Mouse (Mus musculus): Measurements from ENCODE around the gene Rrp8. TPM values are rescaled to one million over a fixed set of nuclear protein-coding genes. Genes with fewer than 3 reads are reported as not detected.

Rrp8 gene
- polyA plus RNA-seq (2016; fragmentation: Nextera tagmentation; extraction: Ambion mirVana) = 28.8 and 29.1 TPM in 2 replicates

- Histone ChIP-seq H3K27ac (peak within 1 kb of the TSS; percentile 88), H3K27me3 (replicated peaks) (no peaks in the 10 kb centered on the region), H3K4me2 (peak within 1 kb of the TSS; percentile 93), H3K36me3 (peaks cover 58% of the 10 kb centered on the region), H3K4me1 (peaks cover 66% of the 10 kb centered on the region), H3K4me3 (peak within 1 kb of the TSS; percentile 90), H3K9me3 (replicated peaks) (no peaks in the 10 kb centered on the region), H3K9ac (peak within 1 kb of the TSS; percentile 96)
- peak; percentile 34 for ATAC-seq
- WGBS (ENCODE audit: insufficient replicate concordance) = under 1% methylated on average over 30 of the region's 30 CpGs
Observed at GRCm38 (mm10) chr7:105736911-105737521, at the start of gene Rrp8. Gene Rrp8, minus strand, starts transcription at chr7:105737385.

DNA sequence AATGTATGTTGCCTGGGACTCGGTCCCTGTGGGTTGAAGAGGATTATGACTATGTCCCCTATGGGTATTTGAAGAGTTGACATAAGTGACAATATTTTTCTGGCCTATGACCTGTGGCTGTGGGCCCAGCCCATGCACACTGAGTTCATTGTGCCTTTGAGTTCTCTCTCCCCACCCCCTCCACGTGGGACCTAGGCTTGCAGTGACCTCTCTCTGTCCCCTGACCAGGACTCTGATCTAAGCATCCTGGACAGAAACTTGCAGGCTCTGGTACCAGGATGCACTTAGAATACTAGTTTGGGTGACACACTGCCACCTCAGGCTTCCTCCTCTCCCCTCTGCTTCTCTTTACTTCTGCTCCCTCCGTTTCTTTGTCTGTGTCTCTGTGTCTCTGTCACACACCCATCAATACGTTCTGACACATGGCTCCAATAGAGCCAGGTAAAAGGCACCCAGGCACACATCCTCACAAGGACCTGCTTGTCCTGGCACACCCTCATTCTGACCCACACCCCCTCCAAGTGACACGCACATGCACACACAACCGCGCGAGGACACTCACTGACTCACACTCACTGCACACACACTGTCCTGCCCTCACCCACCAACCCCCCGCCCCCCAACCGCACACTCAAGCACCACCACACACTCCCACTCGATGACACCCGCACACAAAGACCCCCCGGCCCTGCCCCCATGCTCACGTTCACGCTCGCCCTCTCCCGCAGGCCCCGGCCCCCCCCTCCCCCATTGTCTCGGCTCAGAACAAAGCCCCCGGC is 49.5 kb upstream of the Rrp8 start:
- no peaks in the 10 kb centered on the region for H3K9me3 ChIP-seq (replicated peaks)
- peak overlapping the region; percentile 62 for H3K4me2 ChIP-seq
- no peaks in the 10 kb centered on the region for H3K4me1 ChIP-seq
- peaks cover 95% of the 10 kb centered on the region for H3K27me3 ChIP-seq (replicated peaks)
- H3K9ac ChIP-seq = peak overlapping the region; percentile 64
- H3K27ac ChIP-seq = no peak overlapping the region
- peak overlapping the region; percentile 55 for H3K4me3 ChIP-seq
- 15% methylated on average over 20 of the region's 20 CpGs for WGBS (ENCODE audit: insufficient replicate concordance)
- peak; percentile 51 for ATAC-seq
- H3K36me3 ChIP-seq = no peaks in the 10 kb centered on the region

DNA sequence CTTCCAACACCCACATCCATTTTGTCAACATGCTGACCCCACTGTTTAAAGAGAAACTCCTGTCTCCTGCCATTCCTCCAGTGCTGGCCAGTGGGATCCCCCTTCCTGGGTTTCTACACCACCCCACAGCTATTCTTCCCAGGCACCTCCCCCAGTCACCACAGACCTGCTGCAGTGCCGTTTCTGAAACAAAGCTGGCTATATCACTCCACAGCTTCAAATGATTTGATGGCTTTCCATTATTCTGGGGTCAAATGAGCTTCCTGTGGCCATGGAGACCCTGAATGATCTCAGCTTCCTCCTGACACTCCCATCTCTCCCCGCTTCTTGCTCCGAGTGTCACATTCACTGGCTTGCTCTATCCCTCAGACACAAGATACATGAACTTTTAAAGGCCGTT is 47.4 kb upstream of the Rrp8 start:
- H3K4me1 ChIP-seq = peaks cover 2% of the 10 kb centered on the region; the same call in 1 of the 2 replicates
- H3K27me3 ChIP-seq (replicated peaks) = peaks cover 75% of the 10 kb centered on the region
- no peak overlapping the region for H3K4me2 ChIP-seq
- no peak overlapping the region for H3K9ac ChIP-seq
- no peak for ATAC-seq
- H3K36me3 ChIP-seq = no peaks in the 10 kb centered on the region
- WGBS (ENCODE audit: insufficient replicate concordance) = 14% methylated on average over 4 of the region's 4 CpGs
- no peaks in the 10 kb centered on the region for H3K9me3 ChIP-seq (replicated peaks)
- H3K27ac ChIP-seq = no peak overlapping the region
- H3K4me3 ChIP-seq = no peak overlapping the region

DNA sequence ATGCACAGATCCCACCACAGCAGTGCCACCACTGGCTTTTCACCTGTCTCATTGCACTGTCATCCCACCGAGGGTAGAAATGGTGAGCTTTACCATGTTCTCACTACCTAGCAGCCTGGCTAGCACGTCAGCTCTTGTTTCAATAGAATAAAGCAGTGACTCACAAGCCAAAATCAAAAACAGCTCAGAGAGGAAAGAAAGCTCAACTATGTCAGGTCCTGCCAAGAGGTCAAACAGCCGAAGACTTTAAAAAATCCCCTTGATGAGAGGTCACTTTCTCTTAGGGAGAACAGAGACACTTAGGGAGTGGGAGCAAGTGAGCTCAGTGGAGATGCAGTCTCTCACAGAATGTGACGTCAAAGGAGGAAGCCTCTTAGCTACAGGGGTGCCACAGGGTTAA is 46.7 kb upstream of the Rrp8 start:
- Histone ChIP-seq H3K4me2 (no peak overlapping the region), H3K9ac (no peak overlapping the region), H3K27me3 (replicated peaks) (peaks cover 68% of the 10 kb centered on the region), H3K4me1 (peaks cover 9% of the 10 kb centered on the region; the same call in 1 of the 2 replicates), H3K27ac (no peak overlapping the region), H3K4me3 (no peak overlapping the region), H3K9me3 (replicated peaks) (no peaks in the 10 kb centered on the region), H3K36me3 (no peaks in the 10 kb centered on the region)
- ATAC-seq = no peak
- 37% methylated on average over 4 of the region's 4 CpGs for WGBS (ENCODE audit: insufficient replicate concordance)

GRCm38 (mm10) chr7:105778553-105779265 is 41.5 kb upstream of the Rrp8 start:
- no peaks in the 10 kb centered on the region for H3K36me3 ChIP-seq
- H3K9me3 ChIP-seq (replicated peaks) = no peaks in the 10 kb centered on the region
- H3K4me1 ChIP-seq = peaks cover 25% of the 10 kb centered on the region; the same call in 1 of the 2 replicates
- peak overlapping the region; percentile 22 for H3K4me2 ChIP-seq
- ATAC-seq = peak; percentile 66
- no peak overlapping the region for H3K9ac ChIP-seq
- H3K4me3 ChIP-seq = no peak overlapping the region
- WGBS (ENCODE audit: insufficient replicate concordance) = 18% methylated on average over 4 of the region's 4 CpGs
- H3K27ac ChIP-seq = peak overlapping the region; percentile 57
- peaks cover 17% of the 10 kb centered on the region for H3K27me3 ChIP-seq (replicated peaks)

DNA sequence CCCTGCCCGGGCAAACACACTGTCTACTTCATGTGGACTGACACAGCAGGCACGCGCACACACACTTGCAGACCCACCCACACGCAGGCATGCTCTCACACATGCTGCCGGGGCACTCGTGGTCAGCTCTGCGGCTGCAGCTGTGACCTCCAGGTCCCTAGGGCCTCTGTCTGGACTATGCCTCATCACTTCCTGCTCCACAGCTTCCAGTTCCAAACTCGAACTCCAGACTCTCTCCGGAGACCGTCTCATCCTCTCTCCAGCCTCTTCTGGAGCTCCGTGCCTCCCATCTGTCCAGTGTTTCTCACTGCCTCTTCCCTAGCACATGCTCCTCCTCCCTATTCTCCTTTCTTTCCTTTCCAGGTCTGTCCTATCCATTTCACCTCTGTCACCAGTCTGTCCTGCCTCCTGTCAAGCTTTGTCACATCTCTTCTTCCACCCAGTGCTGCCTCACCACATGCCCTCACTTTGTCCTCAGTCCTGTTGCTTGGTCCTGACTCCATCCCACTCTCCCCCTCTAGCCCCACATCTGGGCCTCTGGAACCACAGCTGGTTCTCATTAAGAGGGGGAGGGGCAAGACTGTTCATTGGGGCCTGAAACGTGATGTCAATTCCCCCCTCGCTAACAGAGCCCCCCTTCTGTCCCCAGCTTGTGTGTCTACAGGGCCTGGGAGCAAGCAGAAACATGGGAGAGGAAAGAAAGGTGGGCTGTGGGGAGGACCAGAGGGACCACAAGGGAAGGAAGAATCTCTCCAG is 40.8 kb upstream of the Rrp8 start:
- H3K36me3 ChIP-seq = no peaks in the 10 kb centered on the region
- peak overlapping the region; percentile 22 for H3K4me2 ChIP-seq
- peak overlapping the region; percentile 57 for H3K27ac ChIP-seq
- no peaks in the 10 kb centered on the region for H3K9me3 ChIP-seq (replicated peaks)
- H3K4me3 ChIP-seq = no peak overlapping the region
- no peak overlapping the region for H3K9ac ChIP-seq
- ATAC-seq = peak; percentile 43
- peaks cover 25% of the 10 kb centered on the region; the same call in 1 of the 2 replicates for H3K4me1 ChIP-seq
- 29% methylated on average over 13 of the region's 13 CpGs for WGBS (ENCODE audit: insufficient replicate concordance)
- peaks cover 9% of the 10 kb centered on the region for H3K27me3 ChIP-seq (replicated peaks)

DNA sequence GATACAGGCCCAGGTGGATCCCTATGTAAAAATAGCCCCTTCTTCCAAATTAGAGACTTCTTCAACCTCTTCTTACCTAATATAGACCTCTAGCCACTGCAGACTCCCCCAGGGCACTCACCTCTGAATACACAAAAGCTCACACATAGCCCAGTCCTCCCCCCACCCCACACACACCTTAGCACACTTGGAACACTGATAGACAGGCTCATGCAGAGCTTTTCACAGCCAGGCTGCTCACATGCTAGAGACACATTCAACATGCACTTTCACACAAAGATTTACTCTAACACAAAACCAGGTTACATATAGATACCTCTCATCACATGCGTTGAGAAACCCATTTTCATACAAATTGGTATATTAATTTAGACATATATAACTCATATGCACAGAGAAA is 40.1 kb upstream of the Rrp8 start:
- H3K27ac ChIP-seq = no peak overlapping the region

GRCm38 (mm10) chr7:105776026-105776425 is 38.8 kb upstream of the Rrp8 start:
- no peak for ATAC-seq

More for the DNA sequence above, 40.1 kb upstream of the Rrp8 start:
- H3K9ac ChIP-seq = no peak overlapping the region
- no peak for ATAC-seq
- peaks cover 3% of the 10 kb centered on the region for H3K27me3 ChIP-seq (replicated peaks)
- 66% methylated on average over 1 of the region's 1 CpGs for WGBS (ENCODE audit: insufficient replicate concordance)
- no peak overlapping the region for H3K4me2 ChIP-seq
- H3K9me3 ChIP-seq (replicated peaks) = no peaks in the 10 kb centered on the region
- no peaks in the 10 kb centered on the region for H3K36me3 ChIP-seq
- peaks cover 25% of the 10 kb centered on the region; the same call in 1 of the 2 replicates for H3K4me1 ChIP-seq
- H3K4me3 ChIP-seq = no peak overlapping the region

GRCm38 (mm10) chr7:105774661-105775060 is 37.5 kb upstream of the Rrp8 start:
- 61% methylated on average over 8 of the region's 8 CpGs for WGBS (ENCODE audit: insufficient replicate concordance)
- H3K4me2 ChIP-seq = no peak overlapping the region
- H3K27me3 ChIP-seq (replicated peaks) = no peaks in the 10 kb centered on the region
- no peak overlapping the region for H3K9ac ChIP-seq
- H3K27ac ChIP-seq = no peak overlapping the region
- no peaks in the 10 kb centered on the region for H3K9me3 ChIP-seq (replicated peaks)
- H3K36me3 ChIP-seq = peaks cover 4% of the 10 kb centered on the region; the same call in 1 of the 2 replicates
- H3K4me1 ChIP-seq = peaks cover 34% of the 10 kb centered on the region; the same call in 1 of the 2 replicates
- no peak overlapping the region for H3K4me3 ChIP-seq
- ATAC-seq = no peak

More at GRCm38 (mm10) chr7:105776026-105776425, 38.8 kb upstream of the Rrp8 start:
- no peaks in the 10 kb centered on the region for H3K9me3 ChIP-seq (replicated peaks)
- 67% methylated on average over 2 of the region's 2 CpGs for WGBS (ENCODE audit: insufficient replicate concordance)
- no peak overlapping the region for H3K4me3 ChIP-seq
- H3K9ac ChIP-seq = no peak overlapping the region
- H3K4me1 ChIP-seq = peaks cover 25% of the 10 kb centered on the region; the same call in 1 of the 2 replicates
- H3K36me3 ChIP-seq = peaks cover 4% of the 10 kb centered on the region; the same call in 1 of the 2 replicates
- no peak overlapping the region for H3K4me2 ChIP-seq
- no peaks in the 10 kb centered on the region for H3K27me3 ChIP-seq (replicated peaks)
- H3K27ac ChIP-seq = no peak overlapping the region

GRCm38 (mm10) chr7:105773041-105773440 is 35.9 kb upstream of the Rrp8 start:
- Histone ChIP-seq H3K4me2 (no peak overlapping the region), H3K4me3 (no peak overlapping the region), H3K27me3 (replicated peaks) (no peaks in the 10 kb centered on the region), H3K9ac (no peak overlapping the region), H3K9me3 (replicated peaks) (no peaks in the 10 kb centered on the region), H3K27ac (no peak overlapping the region), H3K36me3 (peaks cover 4% of the 10 kb centered on the region; the same call in 1 of the 2 replicates), H3K4me1 (peaks cover 21% of the 10 kb centered on the region; the same call in 1 of the 2 replicates)
- ATAC-seq = no peak
- 73% methylated on average over 5 of the region's 5 CpGs for WGBS (ENCODE audit: insufficient replicate concordance)

DNA sequence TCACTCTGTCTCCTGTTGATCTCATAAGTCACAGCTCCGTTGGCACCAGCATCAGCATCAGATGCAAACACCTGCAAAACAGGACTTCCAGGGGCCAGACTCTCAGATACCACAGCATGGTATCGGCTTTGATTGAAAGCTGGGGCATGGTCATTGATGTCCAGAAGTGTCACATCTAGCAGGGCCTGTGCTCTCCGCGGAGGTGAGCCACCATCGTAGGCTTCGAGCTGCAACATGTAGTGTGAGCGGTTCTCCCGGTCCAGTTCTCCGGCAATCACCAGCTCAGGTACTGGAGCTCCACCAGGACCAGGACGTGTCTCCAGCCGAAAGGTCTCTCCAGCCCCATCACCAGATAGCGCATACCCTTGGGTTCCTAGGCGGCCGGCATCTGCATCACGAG is 35.1 kb upstream of the Rrp8 start:
- 84% methylated on average over 15 of the region's 15 CpGs for WGBS (ENCODE audit: insufficient replicate concordance)
- Histone ChIP-seq H3K27me3 (replicated peaks) (no peaks in the 10 kb centered on the region), H3K27ac (no peak overlapping the region), H3K36me3 (peaks cover 4% of the 10 kb centered on the region; the same call in 1 of the 2 replicates), H3K9ac (no peak overlapping the region), H3K4me2 (no peak overlapping the region), H3K4me1 (peaks cover 20% of the 10 kb centered on the region; the same call in 1 of the 2 replicates), H3K4me3 (no peak overlapping the region), H3K9me3 (replicated peaks) (no peaks in the 10 kb centered on the region)
- no peak for ATAC-seq

Data from liver, embryonic 12.5 days (tissue).